Mouse (Mus musculus): Measurements from ENCODE around the gene Snx20. TPM values are rescaled to one million over a fixed set of nuclear protein-coding genes. Genes with fewer than 3 reads are reported as not detected.
"Not testable (repeated sequence)": the region's sequence is repeated elsewhere in the genome, so short reads cannot be mapped to it uniquely, and the experiment has no call there.

Snx20 gene
- polyA plus RNA-seq, 1 experiment from 2014 or later: 2.7 TPM

- no peak for ATAC-seq (ENCODE audit: low read depth)
- Histone ChIP-seq H3K27ac (ENCODE audit: low read length) (no peak overlapping the region), H3K36me3 (ENCODE audit: control insufficient read depth, insufficient read depth, low read length) (no peaks in the 10 kb centered on the region), H3K4me1 (replicated peaks; ENCODE audit: control insufficient read depth, insufficient read depth, low read length) (no peaks in the 10 kb centered on the region; the same call in 1 of the 2 replicates), H3K4me2 (ENCODE audit: low read depth, low read length) (no peak overlapping the region), H3K27me3 (ENCODE audit: control insufficient read depth, insufficient read depth, low read depth, low read length) (no peaks in the 10 kb centered on the region), H3K9me3 (ENCODE audit: control insufficient read depth, low read length) (no peaks in the 10 kb centered on the region), H3K4me3 (ENCODE audit: low read length) (no peak overlapping the region), H3K9ac (ENCODE audit: low read length) (no peak overlapping the region)
- WGBS: 72% methylated on average over 6 of the region's 6 CpGs
Observed at GRCm38 (mm10) chr8:88670782-88671181, 34.9 kb upstream of the Snx20 start.

DNA sequence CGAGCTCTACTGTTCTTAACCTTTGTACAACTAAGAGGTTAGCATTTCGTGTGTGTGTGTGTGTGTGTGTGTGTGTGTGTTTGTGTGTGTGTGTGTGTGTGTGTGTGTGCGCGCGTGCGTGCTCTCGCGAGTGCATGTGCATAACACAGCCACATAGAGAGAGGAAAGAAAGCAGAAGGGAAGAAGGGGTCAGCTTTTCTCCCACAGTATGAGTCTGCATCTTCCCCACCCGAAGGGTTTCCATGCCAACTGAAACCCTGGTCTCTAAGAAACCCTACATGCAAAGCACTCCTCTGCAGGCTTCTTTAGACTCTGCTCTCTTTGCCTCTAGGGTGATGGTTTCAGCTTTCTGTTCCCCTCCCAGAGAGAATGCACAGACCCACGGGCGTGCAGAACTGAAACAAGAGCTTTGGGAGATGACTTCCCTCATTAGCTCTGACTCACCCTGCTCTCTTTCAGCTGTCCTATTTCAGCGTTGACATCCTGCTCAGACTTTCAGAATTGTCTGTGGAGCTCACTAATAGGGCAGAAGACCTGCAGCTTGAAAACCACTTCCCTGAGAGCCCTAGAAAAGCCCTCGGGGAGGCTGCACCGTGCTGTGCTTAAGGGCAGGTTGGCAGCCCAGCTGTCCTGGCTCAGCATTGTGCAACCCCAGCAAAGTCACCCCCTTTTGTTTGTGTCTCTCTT lies 32.6 kb upstream of the Snx20 start:
- no peak overlapping the region for H3K27ac ChIP-seq (ENCODE audit: low read length)
- H3K27me3 ChIP-seq (ENCODE audit: control insufficient read depth, insufficient read depth, low read depth, low read length): no peaks in the 10 kb centered on the region
- no peaks in the 10 kb centered on the region; the same call in 1 of the 2 replicates for H3K4me1 ChIP-seq (replicated peaks; ENCODE audit: control insufficient read depth, insufficient read depth, low read length)
- no peak overlapping the region for H3K9ac ChIP-seq (ENCODE audit: low read length)
- WGBS: 60% methylated on average over 14 of the region's 14 CpGs
- no peak overlapping the region for H3K4me2 ChIP-seq (ENCODE audit: low read depth, low read length)
- H3K4me3 ChIP-seq (ENCODE audit: low read length): no peak overlapping the region
- no peaks in the 10 kb centered on the region for H3K9me3 ChIP-seq (ENCODE audit: control insufficient read depth, low read length)
- no peaks in the 10 kb centered on the region for H3K36me3 ChIP-seq (ENCODE audit: control insufficient read depth, insufficient read depth, low read length)
- no peak for ATAC-seq (ENCODE audit: low read depth)

DNA sequence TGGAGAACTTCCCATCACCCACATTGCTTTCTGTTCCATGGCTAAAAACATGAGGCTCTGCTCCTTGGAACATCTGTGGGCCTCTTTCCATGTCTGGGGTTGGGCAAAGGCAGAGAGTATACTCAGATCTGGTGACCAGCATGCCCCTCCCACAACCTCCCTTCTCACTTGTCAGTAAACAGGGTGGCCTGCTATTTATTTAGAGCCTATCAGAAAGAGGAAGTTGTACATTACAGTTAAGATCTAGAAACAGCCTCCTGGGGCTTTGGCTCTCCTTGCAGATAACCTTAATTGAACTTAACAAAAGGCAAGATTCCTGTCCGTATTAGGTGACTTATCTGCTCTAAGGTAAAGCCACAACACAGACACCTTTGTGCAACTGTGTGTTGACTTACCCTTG lies 30.5 kb upstream of the Snx20 start:
- no peaks in the 10 kb centered on the region for H3K9me3 ChIP-seq (ENCODE audit: control insufficient read depth, low read length)
- no peak; the same call in 1 of the 2 replicates for ATAC-seq (ENCODE audit: low read depth)
- H3K4me1 ChIP-seq (replicated peaks; ENCODE audit: control insufficient read depth, insufficient read depth, low read length): no peaks in the 10 kb centered on the region; the same call in 1 of the 2 replicates
- no peak overlapping the region for H3K27ac ChIP-seq (ENCODE audit: low read length)
- H3K36me3 ChIP-seq (ENCODE audit: control insufficient read depth, insufficient read depth, low read length): no peaks in the 10 kb centered on the region
- no peak overlapping the region for H3K9ac ChIP-seq (ENCODE audit: low read length)
- 42% methylated on average over 1 of the region's 1 CpGs for WGBS
- no peaks in the 10 kb centered on the region for H3K27me3 ChIP-seq (ENCODE audit: control insufficient read depth, insufficient read depth, low read depth, low read length)
- H3K4me2 ChIP-seq (ENCODE audit: low read depth, low read length): no peak overlapping the region
- H3K4me3 ChIP-seq (ENCODE audit: low read length): no peak overlapping the region

DNA sequence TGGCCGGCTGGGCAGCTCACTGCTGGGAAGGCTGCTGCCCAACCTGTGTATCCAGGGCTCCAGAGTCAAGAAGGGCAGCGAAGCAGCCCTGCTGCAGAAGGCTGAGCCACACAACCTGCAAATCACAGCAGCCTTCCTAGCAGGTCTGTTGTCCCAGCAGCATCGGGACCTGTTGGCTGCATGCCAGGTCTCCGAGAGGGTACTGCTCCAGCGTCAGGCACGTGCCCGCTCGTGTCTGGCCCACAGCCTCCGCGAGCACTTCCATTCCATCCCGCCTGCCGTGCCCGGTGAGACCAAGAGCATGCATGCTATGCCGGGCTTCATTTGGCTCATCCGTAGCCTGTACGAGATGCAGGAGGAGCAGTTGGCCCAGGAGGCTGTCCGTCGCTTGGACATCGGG lies 29.0 kb upstream of the Snx20 start:
- WGBS: 67% methylated on average over 19 of the region's 19 CpGs
- H3K4me3 ChIP-seq (ENCODE audit: low read length): no peak overlapping the region
- H3K4me2 ChIP-seq (ENCODE audit: low read depth, low read length): no peak overlapping the region
- H3K9ac ChIP-seq (ENCODE audit: low read length): no peak overlapping the region
- no peaks in the 10 kb centered on the region for H3K27me3 ChIP-seq (ENCODE audit: control insufficient read depth, insufficient read depth, low read depth, low read length)
- ATAC-seq (ENCODE audit: low read depth): peak; percentile 31; the same call in 1 of the 2 replicates
- no peaks in the 10 kb centered on the region for H3K9me3 ChIP-seq (ENCODE audit: control insufficient read depth, low read length)
- H3K36me3 ChIP-seq (ENCODE audit: control insufficient read depth, insufficient read depth, low read length): no peaks in the 10 kb centered on the region
- no peak overlapping the region for H3K27ac ChIP-seq (ENCODE audit: low read length)
- no peaks in the 10 kb centered on the region; the same call in 1 of the 2 replicates for H3K4me1 ChIP-seq (replicated peaks; ENCODE audit: control insufficient read depth, insufficient read depth, low read length)

GRCm38 (mm10) chr8:88664121-88664520 lies 28.2 kb upstream of the Snx20 start:
- H3K4me1 ChIP-seq (replicated peaks; ENCODE audit: control insufficient read depth, insufficient read depth, low read length): no peaks in the 10 kb centered on the region; the same call in 1 of the 2 replicates
- no peak overlapping the region for H3K4me3 ChIP-seq (ENCODE audit: low read length)
- no peaks in the 10 kb centered on the region for H3K36me3 ChIP-seq (ENCODE audit: control insufficient read depth, insufficient read depth, low read length)
- WGBS: 75% methylated on average over 16 of the region's 16 CpGs
- H3K4me2 ChIP-seq (ENCODE audit: low read depth, low read length): no peak overlapping the region
- H3K27me3 ChIP-seq (ENCODE audit: control insufficient read depth, insufficient read depth, low read depth, low read length): no peaks in the 10 kb centered on the region
- no peak overlapping the region for H3K27ac ChIP-seq (ENCODE audit: low read length)
- no peak overlapping the region for H3K9ac ChIP-seq (ENCODE audit: low read length)
- ATAC-seq (ENCODE audit: low read depth): no peak
- no peaks in the 10 kb centered on the region for H3K9me3 ChIP-seq (ENCODE audit: control insufficient read depth, low read length)

DNA sequence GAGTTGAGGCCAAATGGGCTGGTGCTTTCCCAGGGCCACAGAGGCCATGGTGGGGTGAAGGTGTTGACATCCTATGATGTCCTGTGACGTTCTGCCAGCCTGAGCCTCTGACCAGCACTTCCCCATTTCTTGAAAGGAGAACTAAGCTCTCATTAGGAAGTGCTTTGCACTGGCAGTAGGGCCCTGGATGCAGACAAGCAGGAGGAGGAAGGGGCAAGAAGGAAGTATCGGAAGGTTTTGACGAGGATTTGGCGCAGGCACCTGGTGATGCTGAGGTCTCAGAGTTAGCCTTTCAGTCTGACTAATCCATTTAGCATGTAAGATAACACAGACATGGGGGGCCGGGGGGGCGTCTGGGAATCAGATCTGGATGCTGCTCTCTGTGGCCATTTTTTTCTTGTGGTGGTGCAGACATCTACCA lies 26.5 kb upstream of the Snx20 start:
- Histone ChIP-seq H3K36me3 (ENCODE audit: control insufficient read depth, insufficient read depth, low read length) (no peaks in the 10 kb centered on the region), H3K4me2 (ENCODE audit: low read depth, low read length) (no peak overlapping the region), H3K27ac (ENCODE audit: low read length) (no peak overlapping the region), H3K27me3 (ENCODE audit: control insufficient read depth, insufficient read depth, low read depth, low read length) (no peaks in the 10 kb centered on the region), H3K9me3 (ENCODE audit: control insufficient read depth, low read length) (no peaks in the 10 kb centered on the region), H3K4me1 (replicated peaks; ENCODE audit: control insufficient read depth, insufficient read depth, low read length) (no peaks in the 10 kb centered on the region; the same call in 1 of the 2 replicates), H3K9ac (ENCODE audit: low read length) (no peak overlapping the region), H3K4me3 (ENCODE audit: low read length) (no peak overlapping the region)
- 56% methylated on average over 6 of the region's 6 CpGs for WGBS
- ATAC-seq (ENCODE audit: low read depth): no peak

GRCm38 (mm10) chr8:88659873-88660272 lies 23.9 kb upstream of the Snx20 start:
- ATAC-seq (ENCODE audit: low read depth): no peak
- Histone ChIP-seq H3K9me3 (ENCODE audit: control insufficient read depth, low read length) (no peaks in the 10 kb centered on the region), H3K4me2 (ENCODE audit: low read depth, low read length) (no peak overlapping the region), H3K9ac (ENCODE audit: low read length) (no peak overlapping the region), H3K36me3 (ENCODE audit: control insufficient read depth, insufficient read depth, low read length) (no peaks in the 10 kb centered on the region), H3K4me3 (ENCODE audit: low read length) (no peak overlapping the region), H3K27me3 (ENCODE audit: control insufficient read depth, insufficient read depth, low read depth, low read length) (no peaks in the 10 kb centered on the region), H3K27ac (ENCODE audit: low read length) (no peak overlapping the region), H3K4me1 (replicated peaks; ENCODE audit: control insufficient read depth, insufficient read depth, low read length) (no peaks in the 10 kb centered on the region)
- 65% methylated on average over 3 of the region's 3 CpGs for whole genome bisulfite sequencing

- no peak for ATAC-seq (ENCODE audit: low read depth)
- Histone ChIP-seq H3K4me2 (ENCODE audit: low read depth, low read length) (no peak overlapping the region), H3K4me1 (replicated peaks; ENCODE audit: control insufficient read depth, insufficient read depth, low read length) (no peaks in the 10 kb centered on the region), H3K9ac (ENCODE audit: low read length) (no peak overlapping the region), H3K4me3 (ENCODE audit: low read length) (no peak overlapping the region), H3K36me3 (ENCODE audit: control insufficient read depth, insufficient read depth, low read length) (no peaks in the 10 kb centered on the region), H3K27me3 (ENCODE audit: control insufficient read depth, insufficient read depth, low read depth, low read length) (no peaks in the 10 kb centered on the region), H3K9me3 (ENCODE audit: control insufficient read depth, low read length) (no peaks in the 10 kb centered on the region), H3K27ac (ENCODE audit: low read length) (no peak overlapping the region)
Observed at GRCm38 (mm10) chr8:88655334-88655733, 19.4 kb upstream of the Snx20 start.

DNA sequence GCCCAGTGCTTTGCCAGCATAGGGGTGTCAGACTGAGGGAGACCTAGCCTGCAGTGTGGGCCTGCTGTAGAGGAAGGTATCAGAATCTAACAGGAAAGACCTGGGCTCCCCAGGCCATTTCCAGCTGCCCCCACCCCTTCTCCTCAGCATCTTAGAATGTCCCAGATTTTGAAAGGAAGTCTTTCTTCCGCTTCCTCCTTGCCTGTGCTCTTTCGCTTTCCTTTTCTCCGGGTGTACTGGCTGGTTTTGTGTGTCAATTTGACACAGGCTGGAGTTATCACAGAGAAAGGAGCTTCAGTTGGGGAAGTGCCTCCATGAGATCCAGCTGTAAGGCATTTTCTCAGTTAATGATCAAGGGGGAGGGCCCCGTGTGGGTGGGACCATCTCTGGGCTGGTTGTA lies 15.2 kb upstream of the Snx20 start:
- not testable (repeated sequence) for H3K4me2 ChIP-seq (ENCODE audit: low read depth, low read length); ATAC-seq (ENCODE audit: low read depth); H3K4me1 ChIP-seq (replicated peaks; ENCODE audit: control insufficient read depth, insufficient read depth, low read length); H3K9ac ChIP-seq (ENCODE audit: low read length); H3K9me3 ChIP-seq (ENCODE audit: control insufficient read depth, low read length); H3K4me3 ChIP-seq (ENCODE audit: low read length); H3K27me3 ChIP-seq (ENCODE audit: control insufficient read depth, insufficient read depth, low read depth, low read length); H3K27ac ChIP-seq (ENCODE audit: low read length); H3K36me3 ChIP-seq (ENCODE audit: control insufficient read depth, insufficient read depth, low read length)
- WGBS: 55% methylated on average over 4 of the region's 4 CpGs
